Mouse (Mus musculus) stomach, embryonic 15.5 days (tissue): ENCODE results near the gene Lmntd1. TPM values are rescaled to one million over a fixed set of nuclear protein-coding genes. Genes with fewer than 3 reads are reported as not detected.

ENCODE experiments used
- ATAC-seq: fragments of 200-750 bp; cut with Nextera tagmentation; 2 replicates; pipeline ENCODE4 v1.8.0; 2017; ENCODE audit warnings: low read depth, moderate number of reproducible peaks, moderate TSS enrichment; ENCODE audit not compliant: insufficient read depth, low FRiP score
- H3K27ac ChIP-seq: fragments of 300-500 bp; sonication (generic); 2 replicates; pipeline ENCODE4 v1.5.1; 2015; ENCODE audit warnings: mild to moderate bottlenecking, inconsistent platforms
- H3K27me3 ChIP-seq: fragments of 300-500 bp; sonication (generic); replicated peaks from 2 replicates; pipeline ENCODE4 v1.6.1; 2015; ENCODE audit warnings: inconsistent platforms
- H3K36me3 ChIP-seq: fragments of 300-500 bp; sonication (generic); 2 replicates; pipeline ENCODE4 v1.6.1; 2015; ENCODE audit warnings: inconsistent platforms
- H3K4me1 ChIP-seq: fragments of 300-500 bp; sonication (generic); 2 replicates; pipeline ENCODE4 v1.6.1; 2015; ENCODE audit warnings: inconsistent platforms
- H3K4me2 ChIP-seq: fragments of 300-500 bp; sonication (generic); 2 replicates; pipeline ENCODE4 v1.6.1; 2015; ENCODE audit warnings: mild to moderate bottlenecking, inconsistent platforms
- H3K4me3 ChIP-seq: fragments of 300-500 bp; sonication (generic); replicated peaks from 2 replicates; pipeline ENCODE4 v1.5.1; 2015; ENCODE audit warnings: inconsistent platforms
- H3K9ac ChIP-seq: fragments of 300-500 bp; sonication (generic); 2 replicates; pipeline ENCODE4 v1.6.1; 2015; ENCODE audit warnings: inconsistent platforms
- H3K9me3 ChIP-seq: fragments of 300-500 bp; sonication (generic); 2 replicates; pipeline ENCODE4 v1.6.1; 2016; ENCODE audit warnings: inconsistent platforms
- WGBS: fragments of 180-500 bp; shearing (Covaris S2); methylation state at CpG from one replicate; pipeline ENCODE4 v1.1.7; 2015; 5-methylcytosine and 5-hydroxymethylcytosine counted together
- polyA plus RNA-seq: library from polyadenylated mRNA; unstranded; fragments of >200 nt; fragmentation: Nextera tagmentation; extraction: Ambion mirVana; gene quantifications from 2 replicates; pipeline ENCODE4 v1.2.1, GENCODE M21; 2015

Gene Lmntd1
- polyA plus RNA-seq, 1 experiment from 2014 or later = 1.3 TPM

- ATAC-seq = no peak
- Histone ChIP-seq H3K27me3 (no peaks in the 10 kb centered on the region), H3K4me3 (no peak overlapping the region), H3K36me3 (no peaks in the 10 kb centered on the region), H3K4me1 (peaks cover 7% of the 10 kb centered on the region; the same call in 1 of the 2 replicates), H3K9ac (no peak overlapping the region), H3K27ac (no peak overlapping the region), H3K4me2 (no peak overlapping the region), H3K9me3 (no peaks in the 10 kb centered on the region)
- WGBS = 48% methylated on average over 8 of the region's 8 CpGs
These were observed 102.9 kb downstream of the Lmntd1 start for GRCm38 (mm10) chr6:145511265-145511664.

- no peak for ATAC-seq
- Histone ChIP-seq H3K4me2 (no peak overlapping the region), H3K9me3 (no peaks in the 10 kb centered on the region), H3K36me3 (no peaks in the 10 kb centered on the region), H3K9ac (no peak overlapping the region), H3K27ac (no peak overlapping the region), H3K27me3 (no peaks in the 10 kb centered on the region), H3K4me1 (no peaks in the 10 kb centered on the region), H3K4me3 (no peak overlapping the region)
- 74% methylated on average over 12 of the region's 12 CpGs for WGBS
These were observed 105.3 kb downstream of the Lmntd1 start for GRCm38 (mm10) chr6:145508828-145509227.

- Histone ChIP-seq H3K36me3 (no peaks in the 10 kb centered on the region), H3K4me1 (no peaks in the 10 kb centered on the region), H3K27me3 (no peaks in the 10 kb centered on the region), H3K9ac (no peak overlapping the region), H3K9me3 (no peaks in the 10 kb centered on the region), H3K4me3 (no peak overlapping the region), H3K4me2 (no peak overlapping the region), H3K27ac (no peak overlapping the region)
- no peak for ATAC-seq
- 90% methylated on average over 7 of the region's 7 CpGs for WGBS
These were observed 112.4 kb downstream of the Lmntd1 start for GRCm38 (mm10) chr6:145501751-145502150.

GRCm38 (mm10) chr6:145499574-145500546 is 114.3 kb downstream of the Lmntd1 start:
- H3K4me2 ChIP-seq = no peak overlapping the region
- no peak overlapping the region for H3K9ac ChIP-seq
- H3K4me3 ChIP-seq = no peak overlapping the region
- no peak overlapping the region for H3K27ac ChIP-seq
- H3K9me3 ChIP-seq = no peaks in the 10 kb centered on the region
- no peak for ATAC-seq
- no peaks in the 10 kb centered on the region for H3K36me3 ChIP-seq
- H3K4me1 ChIP-seq = no peaks in the 10 kb centered on the region
- WGBS = 59% methylated on average over 19 of the region's 19 CpGs
- H3K27me3 ChIP-seq = no peaks in the 10 kb centered on the region

GRCm38 (mm10) chr6:145495731-145496130 is 118.4 kb downstream of the Lmntd1 start:
- H3K9me3 ChIP-seq = no peaks in the 10 kb centered on the region
- ATAC-seq = no peak
- 85% methylated on average over 7 of the region's 7 CpGs for WGBS
- H3K27ac ChIP-seq = no peak overlapping the region
- H3K27me3 ChIP-seq = no peaks in the 10 kb centered on the region
- H3K4me2 ChIP-seq = no peak overlapping the region
- no peak overlapping the region for H3K9ac ChIP-seq
- no peak overlapping the region for H3K4me3 ChIP-seq
- no peaks in the 10 kb centered on the region for H3K36me3 ChIP-seq
- H3K4me1 ChIP-seq = no peaks in the 10 kb centered on the region

GRCm38 (mm10) chr6:145488251-145488650 is 125.9 kb downstream of the Lmntd1 start:
- H3K27ac ChIP-seq = no peak overlapping the region
- no peak overlapping the region for H3K4me2 ChIP-seq
- 83% methylated on average over 2 of the region's 2 CpGs for WGBS
- H3K9me3 ChIP-seq = no peaks in the 10 kb centered on the region
- H3K27me3 ChIP-seq = no peaks in the 10 kb centered on the region
- no peak overlapping the region for H3K9ac ChIP-seq
- H3K4me1 ChIP-seq = peaks cover 13% of the 10 kb centered on the region; the same call in 1 of the 2 replicates
- H3K4me3 ChIP-seq = no peak overlapping the region
- no peaks in the 10 kb centered on the region for H3K36me3 ChIP-seq
- ATAC-seq = no peak

GRCm38 (mm10) chr6:145485986-145486605 is 128.0 kb downstream of the Lmntd1 start:
- Histone ChIP-seq H3K9ac (no peak overlapping the region), H3K4me2 (no peak overlapping the region), H3K27ac (no peak overlapping the region), H3K36me3 (no peaks in the 10 kb centered on the region), H3K27me3 (no peaks in the 10 kb centered on the region), H3K9me3 (no peaks in the 10 kb centered on the region), H3K4me3 (no peak overlapping the region), H3K4me1 (peaks cover 22% of the 10 kb centered on the region; the same call in 1 of the 2 replicates)
- no peak for ATAC-seq
- 46% methylated on average over 12 of the region's 12 CpGs for WGBS

GRCm38 (mm10) chr6:145483318-145483674 is 130.8 kb downstream of the Lmntd1 start:
- no peak overlapping the region for H3K9ac ChIP-seq
- peaks cover 22% of the 10 kb centered on the region; the same call in 1 of the 2 replicates for H3K4me1 ChIP-seq
- WGBS = 58% methylated on average over 5 of the region's 5 CpGs
- H3K27me3 ChIP-seq = no peaks in the 10 kb centered on the region
- H3K9me3 ChIP-seq = no peaks in the 10 kb centered on the region
- ATAC-seq = no peak
- H3K36me3 ChIP-seq = no peaks in the 10 kb centered on the region
- H3K4me2 ChIP-seq = no peak overlapping the region
- 0 out of 2 replicates have a peak overlapping the region, but pooled peaks have one; percentile 68 for H3K27ac ChIP-seq
- no peak overlapping the region for H3K4me3 ChIP-seq

- Histone ChIP-seq H3K4me1 (peaks cover 22% of the 10 kb centered on the region; the same call in 1 of the 2 replicates), H3K9me3 (no peaks in the 10 kb centered on the region), H3K27ac (peak overlapping the region; percentile 68), H3K36me3 (no peaks in the 10 kb centered on the region), H3K4me3 (no peak overlapping the region), H3K27me3 (no peaks in the 10 kb centered on the region), H3K9ac (no peak overlapping the region), H3K4me2 (no peak overlapping the region)
- 77% methylated on average over 17 of the region's 17 CpGs for WGBS
- ATAC-seq = no peak
These were observed 131.3 kb downstream of the Lmntd1 start for GRCm38 (mm10) chr6:145482656-145483317.

- WGBS = 39% methylated on average over 15 of the region's 15 CpGs
These were observed 132.2 kb downstream of the Lmntd1 start for GRCm38 (mm10) chr6:145481938-145482337.

GRCm38 (mm10) chr6:145478821-145479271 is 135.3 kb downstream of the Lmntd1 start:
- no peak overlapping the region for H3K27ac ChIP-seq

More at GRCm38 (mm10) chr6:145481938-145482337, 132.2 kb downstream of the Lmntd1 start:
- Histone ChIP-seq H3K9me3 (no peaks in the 10 kb centered on the region), H3K27ac (peak overlapping the region; percentile 68), H3K4me3 (no peak overlapping the region), H3K36me3 (no peaks in the 10 kb centered on the region), H3K9ac (no peak overlapping the region), H3K4me1 (peaks cover 22% of the 10 kb centered on the region; the same call in 1 of the 2 replicates), H3K27me3 (no peaks in the 10 kb centered on the region), H3K4me2 (no peak overlapping the region)
- ATAC-seq = peak; percentile 67; the same call in 1 of the 2 replicates

More at GRCm38 (mm10) chr6:145478821-145479271, 135.3 kb downstream of the Lmntd1 start:
- Histone ChIP-seq H3K36me3 (no peaks in the 10 kb centered on the region), H3K27me3 (no peaks in the 10 kb centered on the region), H3K9me3 (no peaks in the 10 kb centered on the region), H3K4me3 (no peak overlapping the region), H3K4me1 (0 out of 2 replicates have a peak, but pooled peaks cover 10% of the 10 kb centered on the region), H3K4me2 (no peak overlapping the region), H3K9ac (no peak overlapping the region)
- 53% methylated on average over 4 of the region's 4 CpGs for WGBS
- ATAC-seq = no peak
